Mouse (Mus musculus) gastrocnemius, adult 2 months (tissue): ENCODE measurements around the gene Drap1. TPM values are rescaled to one million over a fixed set of nuclear protein-coding genes. Genes with fewer than 3 reads are reported as not detected.
A peak's percentile ranks its signal among the peaks of the same experiment; 100 is the strongest.

Experiments used
- DNase-seq: peaks from one replicate; pipeline ENCODE4 v3.0.0; 2022
- H3K27ac ChIP-seq: fragments of 200-600 bp; 2 replicates; pipeline ENCODE4 v1.8.1; 2022; ENCODE audit warnings: mild to moderate bottlenecking
- H3K4me3 ChIP-seq: fragments of 200-600 bp; 2 replicates; pipeline ENCODE4 v1.8.1; 2022; ENCODE audit warnings: mild to moderate bottlenecking, moderate library complexity
- CTCF ChIP-seq: fragments of 200-600 bp; IDR thresholded peaks from 2 replicates; pipeline ENCODE4 v1.8.1; 2022; ENCODE audit warnings: antibody characterized with exemption, mild to moderate bottlenecking, moderate library complexity
- intact Hi-C: fragments of 180-260 bp; cut with DNase I; formaldehyde crosslinking; loops from one replicate; pipeline ENCODE4 v1.15.1; 2025
- total RNA-seq, 2 experiments: library from RNA; stranded (reverse); gene quantifications; 2 replicates each; pipeline ENCODE4 v1.2.3; 2021

The Drap1 gene
- total RNA-seq, 2 experiments from 2014 or later = 503 to 688 TPM

DNA sequence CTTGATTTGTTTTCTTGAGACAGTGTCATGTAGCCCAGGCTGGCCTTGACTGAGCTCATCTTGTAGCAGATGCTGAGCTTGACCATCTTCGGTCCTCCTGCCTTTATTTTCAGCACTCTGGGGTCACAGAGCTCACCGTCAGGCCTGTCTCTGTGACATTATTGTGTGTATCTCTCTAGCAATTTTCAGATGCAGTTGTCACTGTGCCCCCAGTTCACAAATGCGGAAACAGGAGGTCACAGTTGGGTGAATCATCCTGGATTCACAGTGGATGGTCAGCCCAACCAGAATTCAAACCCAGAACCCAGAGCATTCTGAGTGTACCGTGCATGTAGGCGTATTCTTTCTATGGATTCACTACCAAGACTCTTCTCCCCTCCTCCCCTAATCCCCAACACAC, 21.0 kb upstream of the Drap1 start:
- intact Hi-C loops = no loop called here
- Histone ChIP-seq H3K27ac (no peak overlapping the region), H3K4me3 (no peak overlapping the region)
- TF ChIP-seq CTCF = no peak
- no peak for DNase-seq

DNA sequence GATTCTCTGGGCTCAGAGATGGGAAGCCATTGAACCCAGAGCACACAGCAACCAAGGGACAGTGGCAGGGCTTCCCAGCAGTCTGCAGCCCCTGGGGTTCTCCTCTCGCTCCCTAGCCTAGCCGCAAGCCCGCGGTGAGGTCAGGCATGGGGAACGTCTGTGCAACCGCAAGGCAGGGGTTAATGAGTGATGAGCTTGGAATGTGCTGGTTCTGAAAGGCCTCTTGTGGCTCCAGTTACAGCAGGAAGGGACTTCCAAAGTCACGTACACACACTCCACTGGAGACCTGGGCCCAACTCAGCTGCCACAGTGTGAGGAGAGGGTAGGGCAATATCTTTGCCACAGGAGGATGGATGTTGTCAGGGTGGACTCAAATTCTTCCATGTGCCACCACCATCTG, 20.2 kb upstream of the Drap1 start:
- intact Hi-C loops = no loop called here
- H3K4me3 ChIP-seq = no peak overlapping the region
- H3K27ac ChIP-seq = no peak overlapping the region
- no peak for DNase-seq
- no peak for TF ChIP-seq CTCF

- no peak for DNase-seq
- Histone ChIP-seq H3K4me3 (no peak overlapping the region), H3K27ac (no peak overlapping the region)
- no peak for TF ChIP-seq CTCF
- intact Hi-C loops = no loop called here
These were observed 19.7 kb upstream of the Drap1 start for GRCm38 (mm10) chr19:5444371-5444908.

DNA sequence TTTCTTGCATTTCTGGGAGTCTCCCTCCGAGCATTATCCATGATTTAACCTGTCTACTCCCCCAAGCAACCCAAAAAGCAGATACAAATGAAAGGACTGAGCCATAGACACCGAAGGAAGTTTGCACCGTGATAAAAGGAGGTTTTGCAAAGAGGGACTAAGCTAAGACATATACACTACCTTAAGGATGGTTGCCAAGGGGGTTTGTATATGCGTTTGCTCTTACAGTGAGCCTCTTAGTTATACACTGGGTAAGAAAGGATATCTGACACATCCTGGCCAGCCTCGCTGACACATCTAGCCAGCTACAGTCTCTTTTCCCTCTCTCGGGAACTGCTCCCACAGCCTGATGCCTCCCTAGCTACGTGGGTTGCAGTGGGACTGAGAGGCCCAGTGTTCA, 9.2 kb upstream of the Drap1 start:
- peak overlapping the region; percentile 75 for H3K27ac ChIP-seq
- TF ChIP-seq CTCF = no peak
- intact Hi-C loops = no loop called here
- no peak for DNase-seq
- H3K4me3 ChIP-seq = no peak overlapping the region

- peak overlapping the region; percentile 75 for H3K27ac ChIP-seq
- H3K4me3 ChIP-seq = peak overlapping the region; percentile 66
- peak; percentile 64 for DNase-seq
- intact Hi-C loops = no loop called here
- peak; percentile 56 for TF ChIP-seq CTCF
These were observed 8.4 kb upstream of the Drap1 start for GRCm38 (mm10) chr19:5432992-5433852.

DNA sequence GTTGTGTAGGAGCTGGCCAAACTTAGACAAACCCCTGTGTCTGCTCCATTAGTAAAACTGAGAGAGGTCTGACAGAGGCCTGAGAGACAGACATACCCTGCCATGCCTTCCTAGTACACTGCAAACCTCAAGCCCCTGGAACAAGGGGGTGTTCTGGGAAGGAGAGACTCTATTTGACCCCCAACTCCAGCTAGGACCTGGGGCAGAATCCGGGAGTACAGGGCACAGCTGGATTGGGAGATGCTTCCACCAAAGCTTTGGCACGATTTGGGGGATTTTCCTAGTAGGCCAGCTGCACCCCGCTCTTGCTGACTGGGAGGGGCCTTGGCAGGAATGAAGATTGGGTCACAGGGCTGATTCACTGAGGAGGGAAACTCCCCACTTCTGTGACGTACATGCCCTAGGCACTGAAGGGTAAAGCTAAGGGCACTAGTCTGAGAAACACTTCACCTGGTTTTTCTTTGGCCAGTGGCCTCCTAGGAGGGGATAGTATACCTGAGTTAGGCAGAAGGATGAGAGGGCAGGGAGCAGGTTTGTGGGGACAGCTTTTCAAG, 7.2 kb upstream of the Drap1 start:
- intact Hi-C loops = no loop called here
- DNase-seq = peak; percentile 59
- no peak overlapping the region for H3K4me3 ChIP-seq
- TF ChIP-seq CTCF = no peak
- H3K27ac ChIP-seq = peak overlapping the region; percentile 71

GRCm38 (mm10) chr19:5430408-5430807, 5.6 kb upstream of the Drap1 start:
- H3K4me3 ChIP-seq = no peak overlapping the region
- peak overlapping the region; percentile 52 for H3K27ac ChIP-seq
- TF ChIP-seq CTCF = no peak
- intact Hi-C loops = no loop called here
- DNase-seq = no peak

DNA sequence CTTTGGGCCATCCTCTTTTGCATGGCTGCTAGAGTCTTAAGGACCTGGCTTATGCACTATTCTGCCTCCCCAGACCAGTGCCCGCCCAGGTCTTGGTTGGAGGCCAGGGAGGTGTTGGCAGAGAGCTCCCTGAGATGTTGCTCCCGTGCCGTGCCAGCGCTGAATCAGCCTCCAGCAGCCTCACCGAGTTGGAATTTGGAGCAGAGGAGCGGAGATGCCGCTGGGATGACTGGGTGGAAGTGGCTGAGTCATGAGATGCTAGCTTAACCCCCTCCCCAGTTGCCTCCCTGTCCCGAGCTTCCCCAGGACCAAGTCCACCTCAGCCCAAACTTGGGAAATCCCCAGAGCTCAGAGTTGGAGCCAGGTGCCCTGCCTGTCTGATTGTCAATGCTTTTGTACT, 5.0 kb upstream of the Drap1 start:
- intact Hi-C loops = no loop called here
- H3K4me3 ChIP-seq = no peak overlapping the region
- DNase-seq = peak; percentile 94
- TF ChIP-seq CTCF = no peak
- peak overlapping the region; percentile 52 for H3K27ac ChIP-seq

DNA sequence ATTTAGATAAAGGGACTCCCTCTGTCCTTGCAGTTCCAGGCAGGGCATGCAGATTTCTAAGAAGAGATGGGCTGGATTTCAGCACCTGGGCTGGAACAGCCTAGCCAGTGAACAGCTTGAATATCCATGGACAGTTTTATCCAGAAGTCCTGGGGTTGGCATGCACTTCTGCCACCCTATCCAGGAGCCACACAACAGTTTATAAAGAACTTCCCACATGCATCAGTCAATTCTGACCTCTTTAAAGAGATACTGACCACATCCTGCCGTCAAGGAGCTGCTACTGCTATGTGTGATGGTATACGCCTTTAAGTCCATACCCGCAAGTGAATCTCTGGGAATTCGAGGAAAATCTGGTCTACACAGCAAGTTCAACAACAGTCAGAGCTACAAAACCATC, 4.4 kb upstream of the Drap1 start:
- TF ChIP-seq CTCF = no peak
- intact Hi-C loops = no loop called here
- H3K4me3 ChIP-seq = no peak overlapping the region
- DNase-seq = no peak
- H3K27ac ChIP-seq = peak overlapping the region; percentile 52

DNA sequence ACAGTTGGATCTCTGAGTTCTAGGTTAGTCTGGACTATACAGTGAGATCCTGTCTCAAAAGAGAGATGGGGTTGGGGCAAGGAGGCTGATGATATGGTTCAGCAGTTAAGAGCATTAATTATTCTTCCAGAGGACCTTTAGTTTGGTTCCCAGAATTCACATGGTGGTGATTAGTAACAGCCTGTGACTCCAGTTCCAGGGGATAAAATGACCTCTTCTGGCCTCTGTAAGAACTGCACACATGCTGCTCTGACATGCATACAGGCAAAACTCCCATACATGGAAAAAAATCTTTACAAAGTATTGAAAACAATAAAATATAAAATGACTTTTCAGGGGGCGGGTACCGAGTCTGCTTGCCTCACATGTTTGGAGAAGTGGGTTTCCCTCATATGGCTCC, 3.3 kb upstream of the Drap1 start:
- Histone ChIP-seq H3K27ac (peak overlapping the region; percentile 66), H3K4me3 (no peak overlapping the region)
- TF ChIP-seq CTCF = peak; percentile 68
- intact Hi-C loops = no loop called here
- DNase-seq = no peak

GRCm38 (mm10) chr19:5426640-5427290, 2.0 kb upstream of the Drap1 start:
- Histone ChIP-seq H3K4me3 (peak overlapping the region; percentile 99), H3K27ac (peak overlapping the region; percentile 98)
- intact Hi-C loops = no loop called here
- no peak for TF ChIP-seq CTCF
- DNase-seq = no peak

DNA sequence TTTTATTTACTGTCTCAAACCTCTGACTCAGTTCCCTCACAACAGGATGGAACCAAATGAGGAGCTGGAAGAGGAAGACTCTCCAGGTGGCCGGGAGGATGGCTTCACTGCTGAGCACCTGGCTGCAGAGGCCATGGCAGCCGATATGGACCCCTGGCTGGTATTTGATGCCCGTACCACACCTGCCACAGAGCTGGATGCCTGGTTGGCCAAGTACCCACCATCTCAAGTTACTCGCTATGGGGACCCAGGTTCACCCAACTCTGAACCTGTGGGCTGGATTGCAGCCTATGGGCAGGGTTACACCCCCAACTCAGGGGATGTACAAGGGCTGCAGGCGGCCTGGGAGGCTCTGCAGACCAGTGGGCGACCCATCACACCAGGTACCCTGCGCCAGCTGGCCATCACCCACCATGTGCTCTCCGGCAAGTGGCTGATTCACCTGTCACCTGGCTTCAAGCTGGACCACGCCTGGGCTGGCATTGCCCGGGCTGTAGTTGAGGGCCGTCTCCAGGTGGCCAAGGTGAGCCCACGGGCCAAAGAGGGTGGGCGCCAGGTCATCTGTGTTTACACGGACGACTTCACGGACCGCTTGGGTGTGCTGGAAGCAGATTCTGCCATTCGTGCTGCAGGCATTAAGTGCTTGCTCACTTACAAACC, 1.3 kb upstream of the Drap1 start:
- no peak for TF ChIP-seq CTCF
- peak; percentile 51 for DNase-seq
- peak overlapping the region; percentile 99 for H3K4me3 ChIP-seq
- intact Hi-C loops = loop anchor here (2.0 kb wide), 2 partner anchors 17 to 63 kb away; partner anchors contain the start of gene Mus81
- H3K27ac ChIP-seq = peak overlapping the region; percentile 98
